Mouse (Mus musculus): Measurements from ENCODE around the gene Cox7a2l. TPM values are rescaled to one million over a fixed set of nuclear protein-coding genes. Genes with fewer than 3 reads are reported as not detected.

Cox7a2l gene
- total RNA-seq (2021) = 100 to 1,000 TPM; 134 to 136 TPM
- long read RNA-seq, experiment 1, transcript Cox7a2l-201 (3 exons, 1,076 nt) = major isoform, 100 of 138 reads
- long read RNA-seq, experiment 1, transcript Cox7a2l-202 (4 exons, 1,129 nt) = minor isoform, 15 of 138 reads
- long read RNA-seq, experiment 1, partial matches to known transcripts = 0 of 138 reads
- long read RNA-seq, experiment 1, other reads (novel, unspliced or antisense) = 23 of 138 reads
- long read RNA-seq, experiment 2, transcript Cox7a2l-201 (3 exons, 1,076 nt) = major isoform, 156 of 194 reads
- long read RNA-seq, experiment 2, transcript Cox7a2l-202 (4 exons, 1,129 nt) = minor isoform, 17 of 194 reads
- long read RNA-seq, experiment 2, partial matches to known transcripts = 1 of 194 reads
- long read RNA-seq, experiment 2, other reads (novel, unspliced or antisense) = 20 of 194 reads

DNA sequence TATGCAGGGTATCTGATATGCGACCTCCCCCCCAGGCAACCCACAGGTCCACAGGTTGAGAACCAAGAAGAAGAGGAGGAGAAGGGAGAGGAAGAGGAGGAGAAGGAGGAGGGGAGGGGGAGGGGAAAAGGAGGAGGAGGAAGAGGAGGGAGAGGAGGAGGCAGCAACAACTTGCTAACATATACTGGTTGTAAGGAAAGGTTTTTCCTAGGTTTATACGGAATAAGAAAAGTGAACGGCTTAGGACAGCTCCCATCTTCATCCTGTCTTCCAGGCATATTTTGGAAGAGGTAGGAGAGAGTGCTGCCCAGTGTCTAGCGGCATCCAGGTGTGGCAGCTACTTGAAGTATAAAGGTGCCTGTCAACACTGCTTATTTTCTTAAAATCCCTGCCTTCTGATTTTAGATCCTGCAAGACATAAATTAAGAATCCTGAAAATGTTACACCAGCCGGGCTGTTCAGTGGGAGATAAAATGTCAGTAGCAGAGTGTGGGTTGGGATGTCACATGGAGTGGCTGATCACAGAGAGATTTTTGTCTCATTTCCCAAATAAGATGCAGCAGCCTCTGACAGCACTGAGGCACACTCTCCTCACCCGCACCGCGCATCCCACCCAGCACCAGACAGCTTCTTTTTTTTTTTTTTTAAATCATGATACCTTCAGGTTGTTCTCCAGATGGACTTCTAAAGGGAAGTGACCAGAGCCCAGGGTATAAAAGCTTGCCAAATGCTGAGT lies at the start of gene Cox7a2l:
Gene Cox7a2l (minus strand): TSS at position 51 of the 736 bp plus-strand sequence.
- DNase-seq = no peak
- intact Hi-C loops (cut with DNase I) = loop anchor here (10.0 kb wide), 1 partner anchor 243 kb away; no protein-coding TSS in a partner anchor

DNA sequence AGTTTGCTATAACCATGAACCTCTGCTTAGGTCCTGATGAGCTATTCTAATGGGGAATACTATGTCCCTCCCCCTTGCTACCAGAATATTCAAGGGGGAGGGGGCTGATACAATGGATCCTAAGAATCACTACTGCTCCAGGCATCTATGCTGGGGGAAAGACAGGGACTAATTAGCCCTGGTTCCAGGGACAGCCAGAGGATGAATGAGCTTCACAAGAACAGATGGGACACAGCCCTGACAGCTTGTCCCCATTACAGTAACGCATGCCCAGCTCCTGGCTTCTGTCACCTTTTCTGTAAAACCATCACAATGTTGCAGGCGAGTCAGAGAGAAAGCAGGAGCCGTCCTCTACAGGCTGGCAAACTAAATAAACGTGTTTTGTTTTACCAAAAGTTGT lies 48.4 kb upstream of the Cox7a2l start:
- DNase-seq = no peak
- intact Hi-C loops (cut with DNase I) = no loop called here

GRCm38 (mm10) chr17:83564119-83564820 lies 47.1 kb upstream of the Cox7a2l start:
- intact Hi-C loops (cut with DNase I) = no loop called here
- DNase-seq = no peak

- intact Hi-C loops (cut with DNase I) = no loop called here
- peak; percentile 12 to 29 for DNase-seq
Measured at GRCm38 (mm10) chr17:83563703-83564111, 46.6 kb upstream of the Cox7a2l start.

- intact Hi-C loops (cut with DNase I) = no loop called here
- no peak for DNase-seq
Measured at GRCm38 (mm10) chr17:83562153-83563010, 45.3 kb upstream of the Cox7a2l start.

- DNase-seq = no peak
- intact Hi-C loops (cut with DNase I) = no loop called here
Measured at GRCm38 (mm10) chr17:83559081-83559480, 42.0 kb upstream of the Cox7a2l start.

DNA sequence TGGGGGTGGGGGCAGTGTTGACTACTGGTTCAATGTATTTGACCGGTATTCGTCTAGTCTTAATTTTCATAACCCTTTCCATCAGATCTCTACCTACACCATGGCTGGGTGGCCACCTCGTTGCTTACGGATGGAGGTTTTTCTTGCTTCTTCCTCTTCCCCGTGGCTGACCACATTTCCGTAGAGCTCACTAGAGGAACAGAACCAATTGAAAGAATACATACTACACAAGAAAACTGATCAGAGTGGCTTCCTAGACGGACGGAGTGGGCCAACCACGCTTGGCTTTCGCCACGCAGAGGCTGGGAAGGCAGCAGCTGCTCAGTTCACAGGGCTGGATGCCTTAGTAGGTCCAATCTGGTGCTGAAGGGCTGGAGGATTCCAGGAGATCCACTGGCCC lies 38.7 kb upstream of the Cox7a2l start:
- DNase-seq = no peak
- intact Hi-C loops (cut with DNase I) = no loop called here

DNA sequence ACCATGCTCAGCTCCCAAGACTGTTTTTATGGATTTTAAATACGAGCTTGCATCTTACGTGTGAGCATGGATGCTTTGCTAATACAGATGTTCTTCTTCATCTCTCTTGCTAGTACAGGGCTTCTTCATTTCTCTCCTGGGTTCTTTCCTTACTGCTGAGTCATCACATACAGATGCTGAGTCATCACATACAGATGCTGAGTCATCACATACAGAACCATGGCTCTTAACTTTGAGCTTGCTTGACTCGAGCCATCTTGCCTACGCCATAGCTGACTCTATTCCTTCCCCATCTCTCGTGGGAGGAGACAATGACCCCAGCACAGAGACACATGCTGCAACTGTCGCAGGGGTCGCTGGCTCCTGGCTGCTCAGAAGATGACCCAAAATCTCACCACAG lies 37.9 kb upstream of the Cox7a2l start:
- no peak for DNase-seq
- intact Hi-C loops (cut with DNase I) = no loop called here

- intact Hi-C loops (cut with DNase I) = no loop called here
- DNase-seq = no peak
Measured at GRCm38 (mm10) chr17:83548501-83549233, 31.5 kb upstream of the Cox7a2l start.

- no peak for DNase-seq
- intact Hi-C loops (cut with DNase I) = no loop called here
Measured at GRCm38 (mm10) chr17:83547145-83547544, 30.0 kb upstream of the Cox7a2l start.

DNA sequence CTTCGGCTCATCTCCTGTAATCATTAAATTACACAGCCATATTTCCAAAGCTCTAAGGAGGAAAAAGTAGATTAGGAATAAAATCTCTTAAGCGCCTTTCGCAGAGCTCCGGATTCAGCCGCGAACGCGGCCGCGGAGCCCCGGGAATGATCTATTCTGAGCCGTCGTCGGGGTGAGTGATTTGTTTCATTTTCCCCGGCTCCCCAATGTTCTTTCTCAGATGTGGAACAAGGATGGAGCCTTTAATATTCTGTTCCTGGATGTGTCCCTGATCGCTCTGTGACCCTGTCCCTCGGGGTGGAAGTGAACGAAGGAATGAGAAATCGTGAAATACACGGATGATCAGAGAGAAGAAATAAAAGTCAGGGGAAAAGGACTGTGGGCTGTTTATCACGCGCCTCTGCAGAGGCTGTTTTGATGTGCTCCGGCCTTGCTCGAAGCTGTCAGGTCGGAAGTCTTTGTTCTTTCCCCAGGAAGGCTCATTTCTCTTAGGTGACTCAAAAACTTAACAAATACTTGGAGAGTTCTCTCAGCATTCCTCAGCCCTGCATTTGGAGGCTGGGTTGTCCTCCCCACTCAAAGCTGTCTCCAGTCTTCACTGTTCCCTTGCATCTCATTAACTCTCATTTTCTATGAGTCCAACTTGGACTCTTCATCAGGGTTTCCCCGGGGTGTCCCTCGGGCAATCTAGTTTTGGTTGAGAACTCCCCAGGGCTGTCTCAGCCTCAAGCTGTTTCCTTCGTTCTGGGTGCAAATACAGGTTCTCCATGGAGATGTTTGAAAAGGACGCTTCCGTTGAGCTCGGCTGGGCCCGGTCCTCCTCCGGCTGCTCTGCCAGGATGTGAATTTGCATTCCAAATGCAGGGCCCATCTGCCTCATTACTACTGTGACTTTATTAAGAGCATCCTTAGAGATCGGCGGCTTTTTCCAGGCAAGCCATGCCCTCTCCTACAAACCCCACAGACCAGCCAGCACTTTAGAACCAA lies 28.9 kb upstream of the Cox7a2l start:
- intact Hi-C loops (cut with DNase I) = no loop called here
- no peak for DNase-seq

DNA sequence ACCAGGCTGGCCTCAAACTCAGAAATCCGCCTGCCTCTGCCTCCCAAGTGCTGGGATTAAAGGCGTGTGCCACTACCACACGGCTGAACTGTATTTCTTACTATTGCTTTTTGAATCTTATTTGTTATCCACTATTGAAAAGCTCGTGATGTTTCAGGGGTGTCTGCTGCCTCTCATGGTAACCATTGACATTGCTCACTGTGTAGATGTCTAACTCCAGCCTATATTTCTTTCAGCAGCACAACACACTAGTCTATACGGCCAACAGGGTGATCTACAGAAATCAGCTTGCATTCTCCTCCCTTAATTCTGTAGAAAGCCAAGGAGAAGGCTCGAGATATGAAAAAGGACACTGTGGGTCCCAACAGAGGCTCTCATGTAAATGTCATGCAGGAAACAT lies 28.1 kb upstream of the Cox7a2l start:
- intact Hi-C loops (cut with DNase I) = no loop called here

DNA sequence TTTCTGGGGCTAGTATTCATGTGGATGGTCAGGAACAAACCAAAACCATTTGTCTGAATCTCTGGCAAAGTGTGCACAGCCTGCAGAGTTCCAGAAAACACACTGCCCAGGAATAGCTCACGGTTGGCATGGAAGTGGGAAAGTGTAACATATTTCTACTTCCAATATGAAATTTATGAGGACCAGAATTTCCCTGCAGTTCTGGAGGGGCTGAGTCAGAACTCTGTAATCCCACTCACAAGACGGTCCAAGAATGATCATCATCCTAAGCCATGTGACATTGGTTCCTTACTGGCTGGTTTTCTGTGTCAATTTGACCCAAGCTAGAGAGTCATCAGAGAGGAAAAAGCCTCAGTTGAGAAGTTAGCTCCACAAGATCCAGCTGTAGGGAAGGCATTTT lies 25.3 kb upstream of the Cox7a2l start:
- DNase-seq = no peak
- intact Hi-C loops (cut with DNase I) = no loop called here

More for the DNA sequence above, 28.1 kb upstream of the Cox7a2l start:
- no peak for DNase-seq

GRCm38 (mm10) chr17:83539262-83540037 lies 22.3 kb upstream of the Cox7a2l start:
- intact Hi-C loops (cut with DNase I) = no loop called here

DNA sequence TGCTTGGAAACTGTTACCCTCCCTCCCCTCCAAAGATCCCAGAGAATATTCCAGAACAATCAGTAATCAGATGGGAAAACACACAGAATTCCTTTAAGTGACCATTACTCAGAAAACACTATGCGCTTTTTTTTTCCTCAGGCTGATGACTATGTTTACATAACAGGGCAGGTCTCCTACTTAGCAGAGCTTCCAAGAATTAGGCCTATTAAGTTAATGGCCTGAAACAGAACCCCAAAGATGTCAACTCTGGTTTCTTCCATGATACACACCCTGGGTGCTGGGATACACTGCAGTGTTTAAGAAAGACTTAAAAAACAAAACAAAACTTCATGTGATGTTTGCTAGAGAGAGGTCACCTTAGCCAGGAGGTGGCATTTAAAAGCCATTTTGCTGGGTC lies 21.6 kb upstream of the Cox7a2l start:
- intact Hi-C loops (cut with DNase I) = no loop called here
- DNase-seq = no peak

More at GRCm38 (mm10) chr17:83539262-83540037, 22.3 kb upstream of the Cox7a2l start:
- no peak for DNase-seq

DNA sequence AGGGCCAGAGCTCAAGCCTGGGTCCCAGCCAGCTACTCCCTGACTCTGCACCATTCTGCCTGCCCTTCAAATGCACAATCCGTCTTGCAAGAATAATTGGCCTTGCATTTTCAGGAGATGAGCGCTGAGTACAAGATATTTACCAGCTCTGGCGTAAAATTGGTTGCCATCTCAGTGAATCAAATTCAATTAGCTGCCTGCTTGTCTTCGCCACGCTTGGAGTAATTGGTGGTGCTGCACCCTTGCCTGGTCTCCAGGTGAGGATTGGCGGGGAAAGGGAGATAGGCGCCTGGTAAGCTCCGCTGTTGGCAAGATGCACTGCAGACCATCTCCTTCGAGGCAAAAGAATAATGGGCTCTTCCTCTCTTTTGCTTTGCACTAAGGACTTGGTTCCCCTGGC lies 21.0 kb upstream of the Cox7a2l start:
- intact Hi-C loops (cut with DNase I) = no loop called here
- no peak for DNase-seq

DNA sequence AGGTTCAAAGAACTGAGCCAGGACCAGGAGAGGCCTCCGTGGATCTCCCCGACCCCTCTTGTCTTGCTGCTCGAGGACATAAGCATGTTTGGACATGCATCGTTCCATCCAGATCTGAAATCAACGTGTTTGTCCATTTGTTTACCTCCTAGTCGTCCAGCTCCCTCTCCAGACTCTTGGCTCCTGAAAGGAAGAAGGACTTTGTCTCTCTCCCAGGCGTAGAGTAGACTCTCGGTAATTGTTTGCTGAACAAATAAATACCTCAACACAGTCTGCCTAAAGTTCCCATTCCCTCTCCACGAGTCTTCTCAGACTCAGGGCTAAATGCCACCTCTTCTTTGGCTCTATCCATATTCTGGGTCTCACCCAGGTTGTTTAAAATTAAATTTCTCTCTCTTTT lies 16.0 kb upstream of the Cox7a2l start:
- no peak for DNase-seq
- intact Hi-C loops (cut with DNase I) = no loop called here
